Mouse (Mus musculus) midbrain, postnatal 0 days (tissue): ENCODE measurements at regions not wholly inside any gene's neighbourhood (a gene's known extent, or its start where the extent isn't known, plus 50 kb on each side); places are given as distances from the start of the nearest gene placed in this dataset.

ENCODE experiments used
- ATAC-seq: fragments of 200-750 bp; cut with Nextera tagmentation; 2 replicates; pipeline ENCODE4 v1.8.0; 2017; ENCODE audit warnings: moderate number of reproducible peaks, mild to moderate bottlenecking, moderate TSS enrichment, moderate library complexity; ENCODE audit not compliant: low FRiP score
- DNase-seq: peaks from one replicate; pipeline ENCODE4 v3.0.0-alpha.2; 2015; ENCODE audit warnings: low spot score
- H3K27ac ChIP-seq: fragments of 300-500 bp; sonication (generic); 2 replicates; pipeline ENCODE4 v1.5.1; 2014; ENCODE audit warnings: low read depth, mild to moderate bottlenecking, low read length, mixed read lengths
- H3K27me3 ChIP-seq: fragments of 300-500 bp; sonication (generic); 2 replicates; pipeline ENCODE4 v1.6.1; 2014; ENCODE audit warnings: low read length, control low read depth, mixed read lengths; ENCODE audit not compliant: insufficient read depth
- H3K36me3 ChIP-seq: fragments of 300-500 bp; sonication (generic); 2 replicates; pipeline ENCODE4 v1.6.1; 2014; ENCODE audit warnings: low read length, control low read depth, mixed read lengths; ENCODE audit not compliant: insufficient read depth
- H3K4me1 ChIP-seq: fragments of 300-500 bp; sonication (generic); 2 replicates; pipeline ENCODE4 v1.6.1; 2014; ENCODE audit warnings: mild to moderate bottlenecking, control low read depth, antibody characterized with exemption, low read length, mixed read lengths; ENCODE audit not compliant: insufficient read depth
- H3K4me2 ChIP-seq: fragments of 300-500 bp; sonication (generic); 2 replicates; pipeline ENCODE4 v1.6.1; 2014; ENCODE audit warnings: low read depth, mild to moderate bottlenecking, low read length, mixed read lengths; ENCODE audit not compliant: poor library complexity, severe bottlenecking
- H3K4me3 ChIP-seq: fragments of 300-500 bp; sonication (generic); 2 replicates; pipeline ENCODE4 v1.5.1; 2014; ENCODE audit warnings: low read depth, mild to moderate bottlenecking, low read length, moderate library complexity
- H3K9ac ChIP-seq: fragments of 300-500 bp; sonication (generic); replicated peaks from 2 replicates; pipeline ENCODE4 v1.6.1; 2014; ENCODE audit warnings: mild to moderate bottlenecking, low read length, moderate library complexity, mixed read lengths; ENCODE audit not compliant: poor library complexity, severe bottlenecking
- H3K9me3 ChIP-seq: fragments of 300-500 bp; sonication (generic); 2 replicates; pipeline ENCODE4 v1.6.1; 2016; ENCODE audit warnings: low read length, control low read depth
- CTCF ChIP-seq: IDR thresholded peaks from 2 replicates; pipeline ENCODE4 v1.5.1; 2016; ENCODE audit warnings: antibody characterized with exemption, mild to moderate bottlenecking
- WGBS: fragments of 180-500 bp; shearing (Covaris S2); extraction: QIAGEN DNeasy Blood & Tissue Kit; methylation state at CpG from one replicate; pipeline ENCODE4 v1.1.7; 2014; 5-methylcytosine and 5-hydroxymethylcytosine counted together

DNA sequence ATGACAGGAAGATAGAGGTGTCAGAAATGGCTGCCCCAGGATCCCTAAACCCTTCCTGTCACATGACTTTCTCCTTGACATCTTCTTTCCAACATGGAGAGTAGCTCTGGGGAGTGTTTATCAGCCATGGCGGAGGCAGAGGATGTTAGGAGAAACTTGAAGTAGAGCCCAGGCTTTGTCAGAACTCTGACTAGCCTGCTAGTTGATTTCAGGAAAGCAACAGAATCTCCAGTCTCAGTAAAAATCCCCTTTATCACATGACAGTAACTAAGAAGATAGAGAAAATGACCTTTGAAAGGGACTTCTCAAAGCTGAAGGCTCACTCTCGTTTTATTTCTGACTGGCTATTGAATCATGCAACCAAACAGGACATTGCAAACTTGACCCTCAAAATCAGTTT, 76.3 kb upstream of the Glrp1 start:
- Histone ChIP-seq H3K4me3 (no peak overlapping the region), H3K9me3 (no peaks in the 10 kb centered on the region), H3K36me3 (no peaks in the 10 kb centered on the region), H3K9ac (no peak overlapping the region), H3K27ac (no peak overlapping the region), H3K27me3 (no peaks in the 10 kb centered on the region), H3K4me2 (no peak overlapping the region), H3K4me1 (no peaks in the 10 kb centered on the region)
- DNase-seq = no peak
- 78% methylated on average over 2 of the region's 2 CpGs for WGBS
- no peak for TF ChIP-seq CTCF
- no peak for ATAC-seq

DNA sequence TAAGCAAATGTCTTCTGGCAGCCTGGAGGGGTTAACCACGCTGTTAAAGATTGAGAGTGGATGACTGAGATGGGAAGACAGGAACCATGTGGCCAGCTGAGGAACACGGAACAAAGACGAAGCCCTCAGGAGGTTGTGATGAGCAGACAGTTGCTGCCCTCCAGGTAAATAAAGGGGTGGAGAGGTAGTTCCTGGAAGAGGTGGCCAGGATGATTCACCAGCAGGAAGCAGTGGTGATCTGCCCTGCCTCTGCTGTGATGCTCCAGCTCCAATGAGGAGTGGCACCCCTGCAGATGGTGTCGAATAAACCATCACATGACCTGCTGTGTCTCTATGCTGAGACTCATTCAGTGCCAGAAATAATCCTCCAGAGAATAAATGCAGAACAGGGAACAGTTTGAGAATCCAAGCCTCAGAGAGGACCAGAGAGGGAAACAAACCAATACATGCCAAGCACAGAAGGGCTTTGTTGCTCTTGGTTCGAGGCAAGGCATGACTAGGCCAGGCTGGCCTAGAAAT, 74.7 kb upstream of the Glrp1 start:
- Histone ChIP-seq H3K9me3 (no peaks in the 10 kb centered on the region), H3K4me3 (no peak overlapping the region), H3K9ac (no peak overlapping the region), H3K27me3 (no peaks in the 10 kb centered on the region), H3K4me1 (no peaks in the 10 kb centered on the region), H3K36me3 (no peaks in the 10 kb centered on the region), H3K4me2 (no peak overlapping the region), H3K27ac (no peak overlapping the region)
- WGBS = 65% methylated on average over 5 of the region's 5 CpGs
- DNase-seq (no peak), ATAC-seq (no peak)
- TF ChIP-seq CTCF = no peak

- ATAC-seq = no peak
- TF ChIP-seq CTCF = no peak
- H3K27me3 ChIP-seq = no peaks in the 10 kb centered on the region
Measured at GRCm38 (mm10) chr1:88578231-88578620, 68.4 kb upstream of the Glrp1 start.

GRCm38 (mm10) chr1:88577498-88578230, 67.8 kb upstream of the Glrp1 start:
- H3K4me2 ChIP-seq = no peak overlapping the region
- H3K9ac ChIP-seq = no peak overlapping the region
- no peak for TF ChIP-seq CTCF
- no peak for ATAC-seq
- H3K27me3 ChIP-seq = no peaks in the 10 kb centered on the region
- WGBS = 17% methylated on average over 12 of the region's 12 CpGs
- H3K9me3 ChIP-seq = no peaks in the 10 kb centered on the region
- no peaks in the 10 kb centered on the region for H3K36me3 ChIP-seq
- no peak overlapping the region for H3K4me3 ChIP-seq
- H3K27ac ChIP-seq = no peak overlapping the region
- DNase-seq = no peak
- H3K4me1 ChIP-seq = no peaks in the 10 kb centered on the region

More at GRCm38 (mm10) chr1:88578231-88578620, 68.4 kb upstream of the Glrp1 start:
- H3K4me1 ChIP-seq = no peaks in the 10 kb centered on the region
- H3K4me3 ChIP-seq = no peak overlapping the region
- no peak overlapping the region for H3K27ac ChIP-seq
- no peak for DNase-seq
- H3K4me2 ChIP-seq = no peak overlapping the region
- no peak overlapping the region for H3K9ac ChIP-seq
- no peaks in the 10 kb centered on the region for H3K36me3 ChIP-seq
- no peaks in the 10 kb centered on the region for H3K9me3 ChIP-seq

DNA sequence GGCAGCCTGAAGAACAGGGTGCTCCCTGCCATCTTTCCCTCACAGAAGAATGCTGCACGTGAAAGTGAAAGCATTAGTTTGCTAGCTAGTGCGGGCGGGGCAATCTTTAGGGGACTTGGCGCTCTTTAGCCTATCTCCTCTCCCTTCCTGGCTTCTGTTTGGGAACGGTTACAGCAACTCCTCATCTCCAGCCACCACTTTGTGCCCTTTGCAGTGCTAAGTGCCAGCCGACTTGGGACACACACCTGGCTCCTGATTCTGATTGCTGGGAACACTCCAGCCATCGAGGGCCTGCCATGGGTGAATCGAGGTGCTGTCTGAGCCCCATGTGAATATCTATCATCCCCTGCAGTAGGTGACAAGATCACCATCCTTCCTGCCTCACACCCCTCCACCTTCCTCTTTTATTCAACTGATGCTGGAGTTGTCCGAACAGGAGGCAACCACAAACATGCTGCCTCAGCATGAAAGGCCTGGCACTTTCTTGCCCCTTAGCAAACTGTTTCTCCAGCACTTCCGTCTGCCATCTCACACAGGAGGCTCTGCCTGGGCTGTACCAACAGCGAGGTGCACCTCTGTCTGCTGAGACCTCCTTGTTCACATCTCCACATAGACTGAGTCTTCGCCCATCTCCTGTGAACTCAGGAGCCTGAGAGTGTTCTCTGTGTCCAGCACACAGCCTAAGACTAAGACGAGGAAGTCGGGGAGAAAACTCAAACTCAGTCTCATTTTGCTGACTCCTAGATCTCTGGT, 66.2 kb upstream of the Glrp1 start:
- H3K9ac ChIP-seq = no peak overlapping the region
- WGBS = 73% methylated on average over 14 of the region's 14 CpGs
- no peak overlapping the region for H3K4me3 ChIP-seq
- no peak for TF ChIP-seq CTCF
- no peaks in the 10 kb centered on the region for H3K4me1 ChIP-seq
- H3K36me3 ChIP-seq = no peaks in the 10 kb centered on the region
- H3K4me2 ChIP-seq = no peak overlapping the region
- no peaks in the 10 kb centered on the region for H3K27me3 ChIP-seq
- ATAC-seq (no peak), DNase-seq (no peak)
- no peak overlapping the region for H3K27ac ChIP-seq
- H3K9me3 ChIP-seq = no peaks in the 10 kb centered on the region

- 65% methylated on average over 4 of the region's 4 CpGs for WGBS
- no peak for TF ChIP-seq CTCF
- H3K27me3 ChIP-seq = no peaks in the 10 kb centered on the region
Measured at GRCm38 (mm10) chr1:88575291-88575690, 65.4 kb upstream of the Glrp1 start.

More at GRCm38 (mm10) chr1:88575291-88575690, 65.4 kb upstream of the Glrp1 start:
- Histone ChIP-seq H3K4me3 (no peak overlapping the region), H3K9ac (no peak overlapping the region), H3K4me1 (no peaks in the 10 kb centered on the region), H3K4me2 (no peak overlapping the region), H3K36me3 (no peaks in the 10 kb centered on the region), H3K9me3 (no peaks in the 10 kb centered on the region), H3K27ac (no peak overlapping the region)
- no peak for ATAC-seq
- DNase-seq = no peak
